Mouse (Mus musculus): ENCODE measurements around the gene Gm21973.

Gm21973 gene

DNA sequence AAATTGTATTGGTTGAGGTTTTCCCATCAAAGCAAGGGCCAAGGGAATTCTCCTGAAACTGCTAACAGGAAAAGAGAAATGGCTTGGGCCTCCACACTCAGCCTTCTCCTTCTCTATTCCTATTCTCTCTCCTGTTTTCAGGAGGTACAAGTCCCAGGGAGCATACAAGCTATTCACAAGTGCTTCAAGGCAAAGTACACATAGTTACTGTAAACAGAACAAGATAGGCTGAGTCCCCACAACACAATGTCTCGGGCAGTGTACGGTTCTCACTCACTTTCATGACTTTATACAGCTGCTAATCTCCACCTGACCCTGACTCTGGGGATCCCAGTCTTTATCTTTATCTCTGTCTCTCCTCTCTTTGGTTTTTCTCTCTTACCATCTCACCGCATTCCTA is 50.2 kb downstream of the Gm21973 start:
- Histone ChIP-seq H3K4me1 (replicated peaks; ENCODE audit: low read depth, low read length) (no peaks in the 10 kb centered on the region), H3K4me3 (replicated peaks; ENCODE audit: low read length) (no peak overlapping the region), H3K27me3 (ENCODE audit: insufficient read depth, low read length) (no peaks in the 10 kb centered on the region), H3K9me3 (ENCODE audit: low read length) (no peaks in the 10 kb centered on the region), H3K36me3 (ENCODE audit: insufficient read depth, low read length) (no peaks in the 10 kb centered on the region)
- TF ChIP-seq POU5F1 (IDR thresholded peaks at IDR 0.05; ENCODE audit: borderline replicate concordance, low read length): no peak
- no peak for TF ChIP-seq CTCF (conservative IDR thresholded peaks at IDR 0.05; ENCODE audit: low read length)
- no peak for TF ChIP-seq NANOG (IDR thresholded peaks at IDR 0.05; ENCODE audit: borderline replicate concordance, low read length)

DNA sequence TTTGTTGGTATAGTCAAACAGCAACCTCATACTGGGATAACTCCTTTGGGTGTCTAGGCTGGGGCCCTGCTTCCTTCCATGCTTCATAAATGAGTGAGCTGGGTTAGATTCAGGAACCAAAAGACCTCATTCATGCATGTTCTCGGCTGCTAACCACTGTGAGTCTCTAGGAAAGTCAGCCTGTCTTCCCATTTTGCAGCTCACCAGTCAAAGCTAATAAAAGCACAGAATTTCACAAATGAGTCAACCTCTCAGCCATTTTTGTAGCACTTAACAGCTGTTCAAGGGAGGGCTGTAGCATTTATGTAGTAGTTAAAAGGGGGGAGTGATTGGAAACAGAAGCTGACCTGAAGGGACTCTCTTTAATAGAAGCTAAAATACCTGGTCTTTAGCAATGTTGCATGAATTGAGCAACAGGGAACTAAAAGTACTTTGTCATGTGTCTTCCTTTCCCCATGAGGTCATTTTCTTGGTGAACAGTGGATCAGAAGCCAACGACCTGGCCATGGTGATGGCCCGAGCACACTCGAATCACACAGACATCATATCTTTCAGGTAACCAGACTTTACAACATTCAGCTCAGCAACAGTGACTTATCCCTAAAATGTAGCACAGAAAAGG is 53.3 kb downstream of the Gm21973 start:
- no peak for TF ChIP-seq CTCF (conservative IDR thresholded peaks at IDR 0.05; ENCODE audit: low read length)
- TF ChIP-seq POU5F1 (IDR thresholded peaks at IDR 0.05; ENCODE audit: borderline replicate concordance, low read length): no peak
- TF ChIP-seq NANOG (IDR thresholded peaks at IDR 0.05; ENCODE audit: borderline replicate concordance, low read length): no peak

DNA sequence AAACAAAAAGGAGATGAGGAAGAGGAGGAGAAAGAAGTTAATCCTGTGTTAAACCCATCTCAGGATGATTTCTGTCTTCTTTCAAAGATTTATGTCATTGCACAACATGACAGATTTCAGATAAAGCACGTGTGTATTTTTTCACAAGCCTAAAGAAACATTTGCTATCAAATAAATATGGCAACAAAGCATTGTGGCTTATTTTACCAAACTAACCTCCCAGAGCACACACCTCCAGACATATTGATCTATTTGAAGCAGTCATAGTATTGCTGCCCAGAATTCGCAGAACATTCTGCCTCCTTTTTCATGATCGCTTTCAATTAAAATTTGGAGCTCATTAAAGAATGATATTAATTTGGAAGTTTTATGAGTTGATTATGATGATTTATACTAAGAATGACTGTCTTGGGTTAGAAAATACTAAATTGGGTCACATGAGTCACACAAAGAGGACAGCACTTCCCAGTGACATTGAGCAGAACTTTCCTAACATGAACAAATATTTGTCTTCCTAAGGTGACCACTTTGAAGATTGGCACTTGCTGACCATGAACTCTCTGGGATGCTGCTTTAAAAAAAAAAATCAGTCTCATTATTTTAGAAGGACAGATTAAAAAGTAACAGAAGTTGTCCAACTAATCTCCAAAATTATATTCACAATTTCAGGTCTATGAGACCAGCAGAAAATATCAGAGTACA is 54.7 kb downstream of the Gm21973 start:
- Histone ChIP-seq H3K4me3 (replicated peaks; ENCODE audit: low read length) (no peak overlapping the region), H3K27me3 (ENCODE audit: insufficient read depth, low read length) (no peaks in the 10 kb centered on the region), H3K9me3 (ENCODE audit: low read length) (no peaks in the 10 kb centered on the region), H3K36me3 (ENCODE audit: insufficient read depth, low read length) (no peaks in the 10 kb centered on the region), H3K4me1 (replicated peaks; ENCODE audit: low read depth, low read length) (no peaks in the 10 kb centered on the region)
- TF ChIP-seq NANOG (IDR thresholded peaks at IDR 0.05; ENCODE audit: borderline replicate concordance, low read length) (no peak), CTCF (conservative IDR thresholded peaks at IDR 0.05; ENCODE audit: low read length) (no peak), POU5F1 (IDR thresholded peaks at IDR 0.05; ENCODE audit: borderline replicate concordance, low read length) (no peak)

More for the DNA sequence above, 53.3 kb downstream of the Gm21973 start:
- Histone ChIP-seq H3K4me3 (replicated peaks; ENCODE audit: low read length) (no peak overlapping the region), H3K4me1 (replicated peaks; ENCODE audit: low read depth, low read length) (no peaks in the 10 kb centered on the region), H3K27me3 (ENCODE audit: insufficient read depth, low read length) (no peaks in the 10 kb centered on the region), H3K36me3 (ENCODE audit: insufficient read depth, low read length) (no peaks in the 10 kb centered on the region), H3K9me3 (ENCODE audit: low read length) (no peaks in the 10 kb centered on the region)

DNA sequence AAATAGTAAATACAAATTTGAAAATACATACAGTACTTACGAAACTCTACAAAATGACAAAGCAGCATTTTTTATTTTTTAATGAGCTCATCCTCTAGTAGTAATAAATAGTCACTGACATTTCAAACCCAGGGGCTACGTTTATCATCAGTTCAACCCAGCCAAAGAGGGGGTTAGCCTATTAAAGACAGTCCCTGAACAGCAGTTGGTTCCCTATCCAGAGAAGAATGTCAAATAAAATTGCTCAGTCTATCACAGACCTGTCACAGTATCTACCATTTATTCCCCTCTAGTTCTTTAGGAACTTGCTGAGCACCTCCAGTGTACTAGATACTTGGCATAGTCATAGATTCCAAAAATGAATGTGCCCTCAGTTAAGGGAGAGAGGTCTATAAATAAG is 62.1 kb downstream of the Gm21973 start:
- H3K9me3 ChIP-seq (ENCODE audit: low read length): no peaks in the 10 kb centered on the region
- no peaks in the 10 kb centered on the region for H3K27me3 ChIP-seq (ENCODE audit: insufficient read depth, low read length)
- no peaks in the 10 kb centered on the region for H3K36me3 ChIP-seq (ENCODE audit: insufficient read depth, low read length)
- H3K4me3 ChIP-seq (replicated peaks; ENCODE audit: low read length): no peak overlapping the region
- no peaks in the 10 kb centered on the region for H3K4me1 ChIP-seq (replicated peaks; ENCODE audit: low read depth, low read length)
- TF ChIP-seq NANOG (IDR thresholded peaks at IDR 0.05; ENCODE audit: borderline replicate concordance, low read length) (no peak), POU5F1 (IDR thresholded peaks at IDR 0.05; ENCODE audit: borderline replicate concordance, low read length) (no peak), CTCF (conservative IDR thresholded peaks at IDR 0.05; ENCODE audit: low read length) (no peak)

DNA sequence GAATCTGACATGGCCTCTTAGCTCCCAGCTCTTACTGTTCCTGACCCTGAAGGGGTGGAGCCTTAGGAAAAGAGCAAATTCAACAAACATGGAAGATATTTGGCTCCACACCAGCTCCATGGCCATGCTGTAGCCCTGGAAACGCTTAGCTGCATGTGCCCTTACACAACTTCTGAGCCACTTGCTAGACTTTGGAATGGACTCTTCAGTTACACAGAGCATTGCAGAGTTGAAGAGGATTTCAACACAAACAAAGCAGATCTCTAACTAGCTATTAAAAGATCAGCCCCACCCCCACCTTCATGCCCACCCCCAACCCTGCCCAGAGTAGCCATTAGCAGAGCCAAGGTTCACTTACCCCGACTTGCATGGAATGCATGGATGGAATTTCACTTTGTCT is 74.6 kb downstream of the Gm21973 start:
- Histone ChIP-seq H3K9me3 (ENCODE audit: low read length) (peaks cover 38% of the 10 kb centered on the region), H3K36me3 (ENCODE audit: insufficient read depth, low read length) (no peaks in the 10 kb centered on the region), H3K27me3 (ENCODE audit: insufficient read depth, low read length) (no peaks in the 10 kb centered on the region), H3K4me1 (replicated peaks; ENCODE audit: low read depth, low read length) (no peaks in the 10 kb centered on the region), H3K4me3 (replicated peaks; ENCODE audit: low read length) (no peak overlapping the region)
- TF ChIP-seq POU5F1 (IDR thresholded peaks at IDR 0.05; ENCODE audit: borderline replicate concordance, low read length) (no peak), NANOG (IDR thresholded peaks at IDR 0.05; ENCODE audit: borderline replicate concordance, low read length) (no peak), CTCF (conservative IDR thresholded peaks at IDR 0.05; ENCODE audit: low read length) (no peak)

DNA sequence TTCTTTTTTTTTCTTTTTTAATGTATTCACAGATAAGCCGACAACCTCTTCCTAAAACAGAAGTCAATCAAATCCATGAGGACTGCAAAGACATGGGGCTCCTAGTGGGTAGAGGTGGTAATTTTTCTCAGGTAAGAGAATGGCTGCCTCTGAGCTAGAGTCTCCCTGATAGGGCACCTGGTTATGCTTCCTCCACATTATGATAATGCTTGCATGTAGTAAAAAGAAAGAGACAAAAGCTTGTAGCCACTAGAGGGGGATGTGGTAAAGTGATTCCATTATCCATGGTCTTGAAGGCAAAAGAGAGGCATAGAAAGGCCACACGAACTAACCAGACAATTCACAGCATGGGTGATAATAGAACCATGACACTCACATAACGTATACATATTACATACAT is 75.2 kb downstream of the Gm21973 start:
- TF ChIP-seq POU5F1 (IDR thresholded peaks at IDR 0.05; ENCODE audit: borderline replicate concordance, low read length) (no peak), NANOG (IDR thresholded peaks at IDR 0.05; ENCODE audit: borderline replicate concordance, low read length) (no peak), CTCF (conservative IDR thresholded peaks at IDR 0.05; ENCODE audit: low read length) (no peak)
- H3K36me3 ChIP-seq (ENCODE audit: insufficient read depth, low read length): no peaks in the 10 kb centered on the region
- H3K9me3 ChIP-seq (ENCODE audit: low read length): peaks cover 38% of the 10 kb centered on the region
- no peaks in the 10 kb centered on the region for H3K27me3 ChIP-seq (ENCODE audit: insufficient read depth, low read length)
- no peaks in the 10 kb centered on the region for H3K4me1 ChIP-seq (replicated peaks; ENCODE audit: low read depth, low read length)
- no peak overlapping the region for H3K4me3 ChIP-seq (replicated peaks; ENCODE audit: low read length)

DNA sequence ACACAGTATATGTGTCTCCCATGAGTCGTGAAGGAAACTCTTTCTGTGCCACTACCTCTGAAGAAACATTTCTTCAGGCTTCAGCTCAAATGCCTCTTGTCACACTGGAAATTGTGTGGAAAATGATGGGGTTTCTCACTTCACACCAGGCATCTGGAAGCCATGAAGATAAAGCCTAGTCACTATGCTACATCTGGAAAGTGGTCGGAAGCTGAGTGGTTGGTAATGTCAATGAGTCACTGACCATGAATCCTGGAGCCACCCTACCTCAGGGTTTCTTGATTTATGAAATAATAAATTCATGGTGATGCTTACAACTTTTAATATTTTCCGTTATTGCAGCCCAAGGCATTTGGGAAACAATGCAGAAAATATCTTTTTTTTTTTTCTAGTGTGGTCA is 84.7 kb downstream of the Gm21973 start:
- Histone ChIP-seq H3K36me3 (ENCODE audit: insufficient read depth, low read length) (no peaks in the 10 kb centered on the region), H3K27me3 (ENCODE audit: insufficient read depth, low read length) (no peaks in the 10 kb centered on the region), H3K4me1 (replicated peaks; ENCODE audit: low read depth, low read length) (no peaks in the 10 kb centered on the region), H3K9me3 (ENCODE audit: low read length) (peaks cover 5% of the 10 kb centered on the region), H3K4me3 (replicated peaks; ENCODE audit: low read length) (no peak overlapping the region)
- TF ChIP-seq NANOG (IDR thresholded peaks at IDR 0.05; ENCODE audit: borderline replicate concordance, low read length) (no peak), POU5F1 (IDR thresholded peaks at IDR 0.05; ENCODE audit: borderline replicate concordance, low read length) (no peak), CTCF (conservative IDR thresholded peaks at IDR 0.05; ENCODE audit: low read length) (no peak)

DNA sequence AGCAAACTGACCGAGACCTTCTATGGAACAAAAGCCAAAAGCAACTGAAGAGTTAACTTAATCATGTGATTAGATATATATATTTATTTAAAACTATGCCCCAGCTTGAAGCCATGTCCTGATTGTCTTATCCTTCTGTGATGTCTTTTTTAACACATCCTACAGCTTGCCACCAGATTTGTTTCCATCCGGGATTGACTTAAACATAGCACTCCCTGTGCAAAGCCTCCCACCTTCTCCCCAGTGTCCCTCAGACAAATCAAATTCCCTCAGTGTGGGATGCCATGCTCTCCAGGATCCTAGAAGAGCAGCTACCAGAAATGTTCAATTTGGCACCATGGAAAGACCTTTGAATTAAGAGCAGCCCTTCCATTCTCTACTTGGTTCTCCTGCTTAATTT is 85.7 kb downstream of the Gm21973 start:
- peaks cover 5% of the 10 kb centered on the region for H3K9me3 ChIP-seq (ENCODE audit: low read length)
- no peak overlapping the region for H3K4me3 ChIP-seq (replicated peaks; ENCODE audit: low read length)
- H3K27me3 ChIP-seq (ENCODE audit: insufficient read depth, low read length): no peaks in the 10 kb centered on the region
- no peaks in the 10 kb centered on the region for H3K36me3 ChIP-seq (ENCODE audit: insufficient read depth, low read length)
- TF ChIP-seq POU5F1 (IDR thresholded peaks at IDR 0.05; ENCODE audit: borderline replicate concordance, low read length) (no peak), NANOG (IDR thresholded peaks at IDR 0.05; ENCODE audit: borderline replicate concordance, low read length) (no peak), CTCF (conservative IDR thresholded peaks at IDR 0.05; ENCODE audit: low read length) (no peak)
- H3K4me1 ChIP-seq (replicated peaks; ENCODE audit: low read depth, low read length): no peaks in the 10 kb centered on the region

All from E14TG2a.4 (cell line).